In genomic region chr3:32617053-32617642, GRCm38 (mm10) we compare ENCODE assay signal across 8 mouse cellular contexts. TPM values are rescaled to one million over a fixed set of nuclear protein-coding genes. Genes with fewer than 3 reads are reported as not detected.
DNase-seq lines count a peak whose midpoint lies in the region; ATAC-seq and TF ChIP-seq lines count a peak whose summit lies in the region.

No protein-coding gene starts in this region.

- DNase-seq in left cerebral cortex, adult 2 months (ENCODE audit: extremely low spot score in 1 of 2, low spot score in 2 of 2) = no peak
- no peak for DNase-seq in left cerebral cortex, adult 9 months (ENCODE audit: low spot score in 2 of 2)
- no peak for DNase-seq in hindbrain, embryonic 10.5 days (ENCODE audit: low spot score)
- no peak for DNase-seq in midbrain, embryonic 11.5 days (ENCODE audit: low spot score, missing footprints)
- DNase-seq in spleen, adult 12 weeks (ENCODE audit: low spot score) = no peak
- no peak for DNase-seq in adrenal gland, postnatal 14 days
- DNase-seq in kidney, postnatal 36 days = no peak

- H3K27ac ChIP-seq in left cerebral cortex, adult 2 months = peak overlapping the region; percentile 15; the same call in 1 of the 2 replicates
- peak overlapping the region; percentile 86 for H3K27ac ChIP-seq in hindbrain, embryonic 10.5 days
- H3K27ac ChIP-seq in midbrain, embryonic 11.5 days (ENCODE audit: low read depth, low read length) = no peak overlapping the region

- H3K9me3 ChIP-seq in hindbrain, embryonic 10.5 days = no peaks in the 10 kb centered on the region
- H3K9me3 ChIP-seq in midbrain, embryonic 11.5 days (ENCODE audit: control insufficient read depth, low read length) = no peaks in the 10 kb centered on the region

- H3K9ac ChIP-seq in midbrain, embryonic 11.5 days (ENCODE audit: low read length) = peak overlapping the region; percentile 67

- peak; percentile 42 for ATAC-seq in common myeloid progenitor, adult 5-6 weeks (replicated peaks; ENCODE audit: low read depth, poor library complexity, severe bottlenecking)
- ATAC-seq in midbrain, embryonic 11.5 days (ENCODE audit: low FRiP score) = peak; percentile 45

- no peaks in the 10 kb centered on the region; the same call in 1 of the 2 replicates for H3K27me3 ChIP-seq in hindbrain, embryonic 10.5 days (ENCODE audit: insufficient read depth, poor library complexity, severe bottlenecking)
- no peaks in the 10 kb centered on the region for H3K27me3 ChIP-seq in midbrain, embryonic 11.5 days (ENCODE audit: control insufficient read depth, insufficient read depth, low read length)

- no peak for TF ChIP-seq CTCF in left cerebral cortex, adult 2 months (IDR thresholded peaks at IDR 0.05)

- intact Hi-C loops in left cerebral cortex, adult 2 months (cut with DNase I) = no loop called here

- 22% methylated on average over 16 of the region's 16 CpGs for WGBS in hindbrain, embryonic 10.5 days
- WGBS in midbrain, embryonic 11.5 days = 19% methylated on average over 16 of the region's 16 CpGs

- H3K36me3 ChIP-seq in hindbrain, embryonic 10.5 days = no peaks in the 10 kb centered on the region
- no peaks in the 10 kb centered on the region for H3K36me3 ChIP-seq in midbrain, embryonic 11.5 days (ENCODE audit: control insufficient read depth, insufficient read depth, low read length)

- peaks cover 20% of the 10 kb centered on the region for H3K4me1 ChIP-seq in hindbrain, embryonic 10.5 days (replicated peaks)
- no peaks in the 10 kb centered on the region for H3K4me1 ChIP-seq in midbrain, embryonic 11.5 days (ENCODE audit: control insufficient read depth, insufficient read depth, low read length)

- H3K4me3 ChIP-seq in left cerebral cortex, adult 2 months = peak overlapping the region; percentile 55
- peak overlapping the region; percentile 74 for H3K4me3 ChIP-seq in hindbrain, embryonic 10.5 days
- peak overlapping the region; percentile 59 for H3K4me3 ChIP-seq in midbrain, embryonic 11.5 days (ENCODE audit: low read depth, low read length)

- H3K4me2 ChIP-seq in midbrain, embryonic 11.5 days = peak overlapping the region; percentile 46

RNA-seq across cellular contexts. Expression of gene Gnb4, which starts 0.8 kb away (rescaled TPM):
- total RNA-seq in left cerebral cortex, adult 2 months (2021) = 10 to 100 TPM; 22.9 to 27.4 TPM
- total RNA-seq in common myeloid progenitor, adult 5-6 weeks (2017) = 28.6 and 32.8 TPM in 2 replicates
- polyA plus RNA-seq in hindbrain, embryonic 10.5 days (2016; fragmentation: Nextera tagmentation; extraction: Ambion mirVana) = 46.1 and 49.3 TPM in 2 replicates
- 42.3 and 48.6 TPM in 2 replicates for polyA plus RNA-seq in midbrain, embryonic 11.5 days (2014; fragmentation: Nextera tagmentation; extraction: Ambion mirVana)
- total RNA-seq in adrenal gland, postnatal 14 days (2021) = 43.7 and 44.4 TPM in 2 replicates
